Mouse (Mus musculus): ENCODE data around the gene Pacrg. TPM values are rescaled to one million over a fixed set of nuclear protein-coding genes. Genes with fewer than 3 reads are reported as not detected.

The Pacrg gene
- polyA plus RNA-seq, 1 experiment from 2014 or later: 22.5 TPM

- Histone ChIP-seq H3K4me3 (ENCODE audit: low read depth, low read length) (no peak overlapping the region), H3K4me2 (ENCODE audit: low read length) (no peak overlapping the region), H3K9ac (ENCODE audit: low read depth, low read length) (no peak overlapping the region), H3K36me3 (ENCODE audit: control insufficient read depth, insufficient read depth, low read length) (no peaks in the 10 kb centered on the region), H3K27ac (ENCODE audit: low read length) (0 out of 2 replicates have a peak overlapping the region, but pooled peaks have one; percentile 5), H3K27me3 (ENCODE audit: control insufficient read depth, insufficient read depth, low read depth, low read length) (no peaks in the 10 kb centered on the region), H3K4me1 (ENCODE audit: control insufficient read depth, insufficient read depth, low read length) (no peaks in the 10 kb centered on the region), H3K9me3 (replicated peaks; ENCODE audit: control insufficient read depth, low read length, poor library complexity, severe bottlenecking) (no peaks in the 10 kb centered on the region)
- WGBS: 74% methylated on average over 8 of the region's 8 CpGs
- ATAC-seq: no peak
Observed at GRCm38 (mm10) chr17:10490374-10491169, 349.5 kb downstream of the Pacrg start.

GRCm38 (mm10) chr17:10488873-10489272 lies 351.2 kb downstream of the Pacrg start:
- 91% methylated on average over 2 of the region's 2 CpGs for WGBS
- no peaks in the 10 kb centered on the region for H3K36me3 ChIP-seq (ENCODE audit: control insufficient read depth, insufficient read depth, low read length)
- no peak overlapping the region for H3K9ac ChIP-seq (ENCODE audit: low read depth, low read length)
- no peaks in the 10 kb centered on the region for H3K27me3 ChIP-seq (ENCODE audit: control insufficient read depth, insufficient read depth, low read depth, low read length)
- no peak overlapping the region for H3K4me2 ChIP-seq (ENCODE audit: low read length)
- no peaks in the 10 kb centered on the region for H3K4me1 ChIP-seq (ENCODE audit: control insufficient read depth, insufficient read depth, low read length)
- H3K27ac ChIP-seq (ENCODE audit: low read length): no peak overlapping the region
- no peak for ATAC-seq
- H3K9me3 ChIP-seq (replicated peaks; ENCODE audit: control insufficient read depth, low read length, poor library complexity, severe bottlenecking): no peaks in the 10 kb centered on the region
- no peak overlapping the region for H3K4me3 ChIP-seq (ENCODE audit: low read depth, low read length)

- H3K27me3 ChIP-seq (ENCODE audit: control insufficient read depth, insufficient read depth, low read depth, low read length): no peaks in the 10 kb centered on the region
- no peaks in the 10 kb centered on the region for H3K4me1 ChIP-seq (ENCODE audit: control insufficient read depth, insufficient read depth, low read length)
- WGBS: 39% methylated on average over 6 of the region's 6 CpGs
- no peak for ATAC-seq
- H3K9me3 ChIP-seq (replicated peaks; ENCODE audit: control insufficient read depth, low read length, poor library complexity, severe bottlenecking): no peaks in the 10 kb centered on the region
- no peak overlapping the region for H3K9ac ChIP-seq (ENCODE audit: low read depth, low read length)
- no peak overlapping the region for H3K27ac ChIP-seq (ENCODE audit: low read length)
- H3K4me3 ChIP-seq (ENCODE audit: low read depth, low read length): no peak overlapping the region
- H3K36me3 ChIP-seq (ENCODE audit: control insufficient read depth, insufficient read depth, low read length): no peaks in the 10 kb centered on the region
- no peak overlapping the region for H3K4me2 ChIP-seq (ENCODE audit: low read length)
Observed at GRCm38 (mm10) chr17:10483945-10484546, 356.1 kb downstream of the Pacrg start.

- Histone ChIP-seq H3K36me3 (ENCODE audit: control insufficient read depth, insufficient read depth, low read length) (no peaks in the 10 kb centered on the region), H3K4me1 (ENCODE audit: control insufficient read depth, insufficient read depth, low read length) (no peaks in the 10 kb centered on the region), H3K9me3 (replicated peaks; ENCODE audit: control insufficient read depth, low read length, poor library complexity, severe bottlenecking) (no peaks in the 10 kb centered on the region), H3K27ac (ENCODE audit: low read length) (no peak overlapping the region), H3K4me2 (ENCODE audit: low read length) (no peak overlapping the region), H3K27me3 (ENCODE audit: control insufficient read depth, insufficient read depth, low read depth, low read length) (no peaks in the 10 kb centered on the region), H3K4me3 (ENCODE audit: low read depth, low read length) (no peak overlapping the region), H3K9ac (ENCODE audit: low read depth, low read length) (no peak overlapping the region)
- 93% methylated on average over 1 of the region's 1 CpGs for WGBS
- ATAC-seq: no peak
Observed at GRCm38 (mm10) chr17:10481081-10481480, 359.0 kb downstream of the Pacrg start.

DNA sequence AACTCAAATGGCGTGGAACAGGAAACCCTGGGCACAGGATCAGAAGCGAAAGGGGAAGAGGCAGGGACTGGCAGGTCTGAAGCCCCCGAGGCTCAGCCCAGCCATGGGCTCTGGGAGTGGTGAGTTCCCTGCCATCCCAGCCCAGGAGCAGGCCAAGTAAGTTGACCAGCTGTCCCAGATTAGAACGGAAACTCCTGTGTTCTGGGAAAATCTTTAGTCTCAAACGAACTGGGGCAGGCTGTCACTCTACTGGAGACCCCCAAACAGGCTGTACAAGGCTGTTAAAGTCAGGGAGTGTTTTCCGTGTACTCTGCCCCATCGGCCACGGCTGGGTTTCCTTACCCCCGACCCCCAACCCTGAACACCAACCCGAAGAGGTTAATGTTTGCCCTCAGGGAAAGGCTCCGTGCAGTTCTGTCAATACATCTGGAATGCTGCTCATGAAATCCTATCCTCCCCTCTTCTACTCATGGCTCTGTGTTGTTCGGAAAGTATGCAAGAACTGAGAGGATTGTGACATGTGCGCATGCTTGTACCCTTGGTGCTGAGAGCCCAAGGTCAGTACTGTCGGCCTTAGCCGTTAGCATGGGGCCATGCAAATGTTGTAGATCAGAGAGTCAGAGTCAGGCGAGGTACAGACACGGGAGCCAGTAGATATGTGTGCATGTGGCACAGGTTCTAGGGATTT lies 360.9 kb downstream of the Pacrg start:
- Histone ChIP-seq H3K27me3 (ENCODE audit: control insufficient read depth, insufficient read depth, low read depth, low read length) (no peaks in the 10 kb centered on the region), H3K4me1 (ENCODE audit: control insufficient read depth, insufficient read depth, low read length) (no peaks in the 10 kb centered on the region), H3K9ac (ENCODE audit: low read depth, low read length) (no peak overlapping the region), H3K4me2 (ENCODE audit: low read length) (no peak overlapping the region), H3K9me3 (replicated peaks; ENCODE audit: control insufficient read depth, low read length, poor library complexity, severe bottlenecking) (no peaks in the 10 kb centered on the region), H3K4me3 (ENCODE audit: low read depth, low read length) (no peak overlapping the region), H3K36me3 (ENCODE audit: control insufficient read depth, insufficient read depth, low read length) (no peaks in the 10 kb centered on the region), H3K27ac (ENCODE audit: low read length) (no peak overlapping the region)
- WGBS: 79% methylated on average over 17 of the region's 17 CpGs
- no peak for ATAC-seq

DNA sequence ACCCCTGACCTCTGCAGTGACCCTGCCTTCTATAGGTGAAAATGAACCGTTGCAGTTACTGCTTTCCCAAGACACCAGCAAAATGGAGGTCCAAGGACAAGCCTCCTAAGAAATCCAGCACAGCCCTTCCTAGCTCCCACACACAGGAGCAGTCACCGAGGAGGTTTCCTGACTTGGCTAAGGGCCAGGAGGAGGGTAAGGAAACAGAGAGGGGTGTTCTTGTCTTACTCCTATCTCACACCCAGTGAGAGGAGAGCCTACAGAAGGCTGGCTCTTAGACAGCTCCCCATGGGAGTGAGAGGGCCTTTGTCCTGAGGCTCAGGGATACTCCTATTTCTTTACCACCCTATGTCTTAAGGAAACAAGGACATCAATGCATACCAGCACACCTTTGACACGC lies 361.7 kb downstream of the Pacrg start:
- no peaks in the 10 kb centered on the region for H3K9me3 ChIP-seq (replicated peaks; ENCODE audit: control insufficient read depth, low read length, poor library complexity, severe bottlenecking)
- no peak overlapping the region for H3K4me3 ChIP-seq (ENCODE audit: low read depth, low read length)
- no peaks in the 10 kb centered on the region for H3K27me3 ChIP-seq (ENCODE audit: control insufficient read depth, insufficient read depth, low read depth, low read length)
- H3K4me1 ChIP-seq (ENCODE audit: control insufficient read depth, insufficient read depth, low read length): no peaks in the 10 kb centered on the region
- H3K36me3 ChIP-seq (ENCODE audit: control insufficient read depth, insufficient read depth, low read length): no peaks in the 10 kb centered on the region
- no peak overlapping the region for H3K9ac ChIP-seq (ENCODE audit: low read depth, low read length)
- ATAC-seq: no peak
- no peak overlapping the region for H3K27ac ChIP-seq (ENCODE audit: low read length)
- H3K4me2 ChIP-seq (ENCODE audit: low read length): no peak overlapping the region
- 76% methylated on average over 3 of the region's 3 CpGs for WGBS

DNA sequence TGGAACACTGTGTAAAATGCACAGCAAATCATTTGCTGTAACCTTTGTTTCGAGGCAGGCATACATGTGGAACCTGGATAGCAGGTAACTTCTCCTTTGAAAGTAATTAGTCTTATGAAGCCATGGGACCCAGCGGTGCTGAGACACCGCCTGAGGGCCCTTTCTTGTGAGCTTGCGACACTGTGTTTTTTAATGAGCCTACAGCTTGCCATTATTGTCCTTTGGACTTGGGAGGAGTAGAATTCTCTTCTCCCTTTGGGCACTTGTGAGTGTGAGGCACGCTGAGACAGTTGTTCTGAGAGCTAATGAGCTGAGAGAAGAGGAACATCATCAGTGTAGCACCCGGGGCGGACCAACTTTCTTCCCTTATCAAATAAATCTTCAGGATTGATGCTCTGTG lies 363.3 kb downstream of the Pacrg start:
- Histone ChIP-seq H3K4me1 (ENCODE audit: control insufficient read depth, insufficient read depth, low read length) (no peaks in the 10 kb centered on the region), H3K4me3 (ENCODE audit: low read depth, low read length) (no peak overlapping the region), H3K9me3 (replicated peaks; ENCODE audit: control insufficient read depth, low read length, poor library complexity, severe bottlenecking) (no peaks in the 10 kb centered on the region), H3K27me3 (ENCODE audit: control insufficient read depth, insufficient read depth, low read depth, low read length) (no peaks in the 10 kb centered on the region), H3K36me3 (ENCODE audit: control insufficient read depth, insufficient read depth, low read length) (no peaks in the 10 kb centered on the region), H3K9ac (ENCODE audit: low read depth, low read length) (no peak overlapping the region), H3K27ac (ENCODE audit: low read length) (no peak overlapping the region), H3K4me2 (ENCODE audit: low read length) (no peak overlapping the region)
- ATAC-seq: no peak
- 50% methylated on average over 7 of the region's 7 CpGs for WGBS

DNA sequence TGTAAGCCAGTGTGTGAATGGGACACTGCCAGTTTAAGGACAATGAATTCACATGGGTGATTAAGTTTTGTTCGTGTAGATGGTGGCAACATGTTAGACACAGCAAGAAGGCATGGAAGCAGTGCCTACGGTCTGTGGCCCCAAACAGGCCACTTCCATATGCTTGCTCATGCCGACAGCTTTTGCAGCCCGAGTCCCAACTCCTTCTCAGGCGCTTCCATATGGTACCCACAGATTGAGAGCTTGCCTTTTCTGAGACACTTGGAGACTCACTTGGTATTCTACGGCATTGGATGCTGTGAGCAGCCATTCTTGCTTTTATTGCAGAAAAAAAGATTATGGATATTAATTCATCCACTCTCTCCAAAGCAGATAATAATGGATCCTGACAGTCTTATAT lies 365.1 kb downstream of the Pacrg start:
- no peaks in the 10 kb centered on the region for H3K36me3 ChIP-seq (ENCODE audit: control insufficient read depth, insufficient read depth, low read length)
- H3K4me2 ChIP-seq (ENCODE audit: low read length): no peak overlapping the region
- H3K27ac ChIP-seq (ENCODE audit: low read length): no peak overlapping the region
- no peak overlapping the region for H3K4me3 ChIP-seq (ENCODE audit: low read depth, low read length)
- H3K9me3 ChIP-seq (replicated peaks; ENCODE audit: control insufficient read depth, low read length, poor library complexity, severe bottlenecking): no peaks in the 10 kb centered on the region
- ATAC-seq: no peak
- 89% methylated on average over 6 of the region's 6 CpGs for WGBS
- H3K27me3 ChIP-seq (ENCODE audit: control insufficient read depth, insufficient read depth, low read depth, low read length): no peaks in the 10 kb centered on the region
- no peaks in the 10 kb centered on the region for H3K4me1 ChIP-seq (ENCODE audit: control insufficient read depth, insufficient read depth, low read length)
- H3K9ac ChIP-seq (ENCODE audit: low read depth, low read length): no peak overlapping the region

GRCm38 (mm10) chr17:10473826-10474384 lies 366.2 kb downstream of the Pacrg start:
- no peak overlapping the region for H3K27ac ChIP-seq (ENCODE audit: low read length)
- no peak for ATAC-seq
- 81% methylated on average over 7 of the region's 7 CpGs for WGBS
- H3K4me2 ChIP-seq (ENCODE audit: low read length): no peak overlapping the region
- H3K36me3 ChIP-seq (ENCODE audit: control insufficient read depth, insufficient read depth, low read length): no peaks in the 10 kb centered on the region
- H3K9me3 ChIP-seq (replicated peaks; ENCODE audit: control insufficient read depth, low read length, poor library complexity, severe bottlenecking): no peaks in the 10 kb centered on the region
- no peaks in the 10 kb centered on the region for H3K4me1 ChIP-seq (ENCODE audit: control insufficient read depth, insufficient read depth, low read length)
- H3K27me3 ChIP-seq (ENCODE audit: control insufficient read depth, insufficient read depth, low read depth, low read length): no peaks in the 10 kb centered on the region
- no peak overlapping the region for H3K9ac ChIP-seq (ENCODE audit: low read depth, low read length)
- H3K4me3 ChIP-seq (ENCODE audit: low read depth, low read length): no peak overlapping the region

All from midbrain, embryonic 16.5 days (tissue).